Mouse (Mus musculus) urinary bladder, postnatal 36 days (tissue): ENCODE data around the gene Gse1.
A peak's percentile ranks its signal among the peaks of the same experiment; 100 is the strongest.

Experiments
- DNase-seq, 2 experiments: peaks; one replicate each; pipeline ENCODE4 v3.0.0; 2022; ENCODE audit warnings: low spot score in 2 of 2, mixed read lengths in 1 of 2

Gene Gse1

DNA sequence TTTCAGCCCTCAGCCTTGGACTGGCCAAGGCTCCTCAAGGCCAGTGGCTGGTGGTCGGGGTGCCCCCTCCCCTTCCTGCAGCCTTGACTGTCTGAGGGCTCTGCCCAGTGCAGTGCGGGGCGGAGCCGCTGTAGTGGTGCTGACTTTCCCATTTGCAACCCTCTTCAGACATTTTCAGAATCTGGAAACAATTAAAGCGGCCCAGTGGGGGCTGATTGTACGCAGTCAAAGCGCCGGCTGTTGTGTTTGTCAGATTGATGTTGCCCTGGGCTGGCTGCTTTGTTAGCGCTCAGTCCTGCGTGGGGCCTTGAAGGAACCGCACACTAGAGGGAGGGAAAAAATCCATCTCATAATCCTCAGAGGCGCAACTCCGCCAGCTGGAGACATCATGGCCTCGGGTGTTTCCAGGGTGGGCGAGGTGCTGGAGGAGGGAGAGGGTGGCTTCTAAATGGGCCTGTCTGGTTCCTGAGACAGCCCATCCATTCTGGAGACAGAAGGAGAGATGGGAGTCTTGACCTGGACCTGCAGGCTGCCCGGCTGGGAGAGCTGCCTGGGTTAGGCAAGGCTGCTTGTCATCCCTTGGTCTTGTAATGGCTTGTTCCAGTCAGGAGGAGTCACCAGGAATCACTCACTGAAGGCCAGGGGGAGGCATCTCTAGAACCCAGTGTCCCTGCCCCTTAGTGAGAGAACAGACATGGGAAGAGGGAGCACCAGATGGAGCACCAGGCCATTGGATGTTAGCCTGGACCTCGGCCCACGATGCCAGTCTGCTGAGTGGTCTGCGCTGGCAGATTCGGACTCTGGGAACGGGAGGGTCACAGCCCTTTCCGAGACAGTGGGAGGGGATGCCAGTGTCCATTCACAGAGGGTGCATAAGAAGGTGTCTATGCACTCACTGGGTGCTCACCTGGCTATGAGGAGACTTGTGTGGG is 70.6 kb downstream of the Gse1 start:
- no peak for DNase-seq

GRCm38 (mm10) chr8:120300601-120301141 is 72.4 kb downstream of the Gse1 start:
- DNase-seq: peak; percentile 63 to 71

DNA sequence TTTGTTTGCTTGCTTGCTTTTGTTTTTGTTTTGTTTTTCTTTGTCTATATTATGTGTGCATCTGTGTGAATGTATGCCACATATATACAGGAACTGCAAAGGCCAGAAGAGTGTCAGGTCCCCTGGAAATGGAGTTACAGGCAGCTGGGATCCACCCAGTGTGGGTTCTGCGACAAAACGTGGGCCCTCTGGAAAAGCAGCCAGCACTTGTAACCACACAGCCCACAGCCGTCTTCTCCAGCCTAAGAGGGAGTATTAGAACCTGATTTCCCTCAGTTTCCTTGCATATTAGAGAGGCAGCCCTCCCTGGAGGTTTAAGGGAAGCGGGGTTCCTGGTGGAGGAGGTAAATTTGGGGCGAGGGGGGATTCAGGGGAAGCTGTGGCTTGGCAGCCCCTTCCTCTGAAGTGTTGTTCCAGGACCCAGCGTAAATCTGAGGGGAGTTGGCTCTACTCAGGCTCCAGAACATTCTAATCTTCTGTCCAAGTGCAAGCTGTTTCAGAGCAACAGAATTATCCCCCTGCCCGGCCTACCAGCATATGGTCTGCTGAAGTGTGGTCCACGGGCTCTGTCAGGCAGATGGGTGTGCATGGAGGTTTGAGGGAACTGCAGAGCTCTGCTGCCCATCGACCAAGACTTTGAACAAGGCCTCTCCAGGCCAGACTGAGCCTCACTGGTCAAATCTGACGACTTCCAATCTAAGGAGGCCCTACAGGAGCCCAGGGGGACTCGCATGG is 74.9 kb downstream of the Gse1 start:
- DNase-seq: no peak

DNA sequence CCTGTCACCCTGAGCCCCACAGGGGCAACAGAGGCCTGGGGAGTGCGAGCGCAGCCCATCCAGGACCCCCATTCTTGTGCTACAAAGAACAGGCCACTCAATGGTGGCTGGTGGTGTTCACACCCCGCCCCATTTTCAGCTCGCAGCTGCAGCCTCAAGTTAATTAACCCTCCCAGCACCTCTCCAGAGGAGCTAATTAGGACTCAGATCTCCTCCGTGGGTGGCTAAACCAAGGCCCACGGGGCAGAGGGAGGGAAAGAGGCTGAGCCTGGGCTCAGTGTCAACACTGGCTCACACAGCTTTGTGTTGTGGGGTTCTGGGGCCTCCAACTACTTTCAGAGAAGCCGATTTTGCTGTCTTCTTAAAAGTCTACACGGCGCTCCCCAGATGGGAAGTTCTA is 75.8 kb downstream of the Gse1 start:
- no peak for DNase-seq

- no peak for DNase-seq
Measured at GRCm38 (mm10) chr8:120305800-120306385, 77.6 kb downstream of the Gse1 start.

DNA sequence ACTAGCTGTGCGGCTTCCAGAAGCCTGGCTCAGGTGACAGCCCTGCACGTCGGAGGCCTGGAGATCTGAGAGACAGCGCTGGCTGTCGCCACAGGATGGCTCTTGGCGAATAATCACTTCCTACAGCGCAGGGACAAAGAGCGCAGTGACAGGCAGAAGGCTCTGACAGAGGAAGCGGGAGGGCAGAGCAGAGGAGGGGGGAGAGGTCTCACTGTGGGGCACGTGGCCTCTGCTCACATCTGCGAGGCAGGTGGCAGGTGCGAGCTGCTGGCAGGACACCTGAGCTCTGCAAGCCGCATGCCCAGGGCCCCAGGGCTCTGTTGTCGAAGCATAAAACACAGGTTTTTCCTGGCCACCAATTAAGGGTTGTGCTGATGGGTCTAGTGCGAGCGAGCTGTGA is 78.8 kb downstream of the Gse1 start:
- DNase-seq: no peak

DNA sequence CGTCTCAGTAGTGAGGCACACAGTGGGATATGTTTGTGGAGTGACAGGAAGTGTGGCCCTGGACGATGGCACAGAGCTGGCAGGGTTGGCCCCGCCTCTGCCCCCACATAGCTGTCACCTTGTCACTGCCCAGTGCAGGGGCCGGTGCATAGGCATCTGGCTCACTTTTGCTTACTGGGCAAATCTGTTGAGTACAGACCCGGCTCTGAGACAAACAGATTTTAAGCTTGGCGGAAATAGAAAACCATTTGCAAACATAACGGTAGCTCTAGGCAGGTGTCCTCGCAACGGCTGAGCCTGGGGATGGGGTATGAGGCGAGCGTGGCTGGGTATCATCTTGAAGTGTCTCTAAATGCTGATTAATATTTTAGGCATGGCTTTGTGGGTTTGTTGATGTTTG is 79.3 kb downstream of the Gse1 start:
- no peak for DNase-seq

DNA sequence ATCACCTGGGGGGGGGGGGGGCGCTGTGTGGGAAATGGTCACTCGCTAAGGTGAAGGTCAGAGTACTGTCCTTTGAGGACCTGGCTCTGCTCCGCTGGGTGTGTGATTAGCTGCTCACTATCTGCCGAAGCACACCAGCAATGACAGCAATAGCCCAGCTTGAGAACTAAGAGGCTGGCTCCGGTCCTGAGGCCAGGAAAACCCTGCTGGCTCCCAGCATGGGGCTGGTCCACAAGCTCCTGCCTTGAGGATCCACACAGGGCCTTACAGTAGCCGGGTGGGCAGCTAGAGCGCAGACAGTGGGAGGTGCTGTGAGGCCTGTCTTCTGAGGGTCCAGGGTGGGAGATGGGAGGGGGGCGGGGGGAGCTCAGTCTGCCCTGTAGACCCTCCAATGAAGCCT is 79.9 kb downstream of the Gse1 start:
- no peak for DNase-seq

DNA sequence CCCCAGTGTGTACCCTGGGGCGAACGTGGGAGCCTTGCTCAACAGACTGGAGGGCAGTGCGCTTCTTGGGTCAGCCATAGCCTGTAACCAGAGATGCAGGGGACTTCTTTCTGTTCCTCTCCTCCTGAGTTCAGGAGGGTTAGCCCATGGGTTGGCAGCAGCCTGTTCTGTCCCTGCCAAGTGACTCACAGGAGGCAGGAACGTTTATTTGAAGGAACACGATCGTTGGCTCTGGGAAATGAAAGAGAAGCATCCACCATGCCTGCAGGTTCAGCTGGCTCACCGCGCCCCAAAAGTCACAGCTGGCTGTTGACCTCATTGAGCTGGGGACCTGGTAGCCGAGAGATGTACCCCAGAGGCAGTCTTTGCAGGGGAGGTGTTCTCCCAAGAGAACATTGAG is 80.3 kb downstream of the Gse1 start:
- DNase-seq: peak in 1 of 2 experiments; percentile 48

DNA sequence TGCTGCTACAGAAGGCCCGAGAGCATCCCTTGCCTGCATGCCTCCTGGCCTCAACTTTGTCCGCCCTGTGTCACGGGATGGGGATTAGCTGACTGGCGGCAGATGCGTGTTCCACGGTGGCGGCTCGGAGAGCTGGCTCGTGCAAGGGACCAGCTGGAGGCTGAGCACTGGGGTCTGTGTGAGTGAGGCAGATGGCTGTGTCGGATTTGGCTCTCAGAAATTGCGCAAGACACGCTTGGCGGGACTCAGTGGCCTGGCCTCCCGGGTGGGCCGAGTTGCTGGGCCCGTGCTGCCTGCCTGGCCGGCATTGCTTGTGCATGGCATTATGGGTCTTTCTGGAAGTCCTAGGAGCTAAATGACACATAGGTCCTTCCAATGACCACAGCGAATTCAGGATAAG is 81.1 kb downstream of the Gse1 start:
- peak; percentile 28 to 81 for DNase-seq

GRCm38 (mm10) chr8:120310063-120310462 is 81.8 kb downstream of the Gse1 start:
- no peak for DNase-seq

- DNase-seq: no peak
Measured at GRCm38 (mm10) chr8:120312452-120312851, 84.2 kb downstream of the Gse1 start.

DNA sequence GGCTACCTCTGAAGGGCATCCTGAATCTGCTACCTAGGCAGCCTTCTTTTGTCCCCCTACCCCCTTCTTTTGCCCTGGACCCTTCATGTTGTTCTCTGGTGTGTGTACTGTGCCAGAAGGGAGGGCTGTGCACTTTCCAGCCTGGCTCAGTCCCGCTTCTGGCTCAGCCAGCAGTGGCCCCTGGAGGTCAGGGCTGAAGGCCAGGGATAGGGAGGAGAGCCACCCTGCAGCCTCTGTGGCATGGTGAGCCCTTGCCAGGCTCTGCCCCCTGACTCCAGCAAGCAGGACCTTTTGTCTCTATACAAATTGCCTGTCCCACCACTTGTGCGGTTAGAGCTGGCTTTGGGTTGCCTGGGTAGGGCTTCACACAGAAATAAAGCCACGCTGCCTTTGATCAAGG is 85.4 kb downstream of the Gse1 start:
- no peak for DNase-seq

DNA sequence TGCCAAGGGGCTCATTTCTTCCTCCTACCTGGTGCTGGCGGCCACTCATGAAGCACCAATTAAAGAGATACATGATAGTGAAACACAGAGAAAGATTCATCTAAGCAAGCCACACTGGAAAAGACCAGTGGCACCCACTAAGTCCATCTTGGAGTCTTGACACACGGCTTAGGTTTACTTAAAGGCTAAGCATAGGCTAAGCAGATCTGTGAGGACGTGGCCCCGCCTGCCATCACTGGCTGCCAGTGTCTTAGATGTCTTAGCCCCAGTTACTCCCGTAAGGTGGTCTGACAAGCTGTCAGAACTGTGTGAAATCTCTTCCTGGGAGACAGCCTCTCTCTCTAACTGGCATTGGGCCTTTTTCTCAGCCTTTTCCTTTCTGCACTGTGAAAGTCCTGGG is 86.7 kb downstream of the Gse1 start:
- no peak for DNase-seq

DNA sequence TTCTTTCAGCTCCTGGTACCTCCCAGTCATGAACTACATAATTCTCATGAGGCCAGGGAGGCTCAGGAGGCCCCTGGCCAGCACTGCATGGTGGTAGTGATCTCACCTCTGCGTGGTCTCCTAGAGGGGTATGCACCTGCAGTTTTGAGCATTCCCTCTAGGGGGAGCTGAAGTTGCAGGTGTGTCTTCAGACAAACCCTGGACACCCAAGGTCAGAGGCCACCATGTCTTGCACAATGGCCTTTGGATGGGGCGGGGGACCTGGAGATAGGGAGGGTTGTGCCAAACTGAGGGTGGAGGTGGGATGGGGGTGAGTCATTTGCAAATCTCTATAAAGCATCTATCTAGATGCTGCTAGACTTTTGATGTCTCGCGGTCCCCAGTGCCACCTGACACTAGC is 87.4 kb downstream of the Gse1 start:
- no peak for DNase-seq

- DNase-seq: no peak
Measured at GRCm38 (mm10) chr8:120316707-120317106, 88.5 kb downstream of the Gse1 start.

DNA sequence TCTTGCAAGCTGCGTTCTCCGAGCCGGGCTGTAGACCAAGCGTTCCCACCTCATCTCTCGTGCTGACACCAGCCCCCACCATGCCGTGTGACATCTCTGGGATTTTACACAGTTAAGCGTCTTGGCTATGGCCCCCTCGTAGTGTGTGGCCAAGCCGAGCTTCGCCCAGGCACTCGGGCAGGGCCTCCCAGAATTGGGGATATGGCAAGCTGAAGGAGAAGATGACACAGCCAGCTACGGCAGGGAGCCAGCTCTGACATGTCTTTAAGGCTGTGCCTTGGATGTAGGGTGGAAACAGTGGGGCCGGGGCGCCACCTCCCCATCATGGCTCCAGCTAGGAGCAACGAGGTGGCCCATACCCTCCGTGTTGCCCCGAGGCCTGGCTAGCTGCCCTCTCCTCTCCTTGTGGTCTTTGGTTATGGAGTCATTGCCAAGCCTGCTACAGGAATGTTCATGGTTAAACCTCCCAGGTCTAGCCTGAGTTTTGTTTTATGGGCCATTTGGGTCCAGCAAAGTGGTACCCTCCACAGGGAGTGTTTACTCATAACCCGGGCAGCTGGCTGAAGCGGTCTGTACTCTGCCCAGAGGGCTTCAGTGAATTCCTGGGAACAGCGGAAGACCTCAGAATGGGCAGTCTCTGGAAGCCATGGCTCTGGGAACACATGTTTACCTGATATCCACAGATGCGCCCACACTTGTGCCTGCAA is 89.0 kb downstream of the Gse1 start:
- no peak for DNase-seq

GRCm38 (mm10) chr8:120318476-120318991 is 90.3 kb downstream of the Gse1 start:
- DNase-seq: no peak

DNA sequence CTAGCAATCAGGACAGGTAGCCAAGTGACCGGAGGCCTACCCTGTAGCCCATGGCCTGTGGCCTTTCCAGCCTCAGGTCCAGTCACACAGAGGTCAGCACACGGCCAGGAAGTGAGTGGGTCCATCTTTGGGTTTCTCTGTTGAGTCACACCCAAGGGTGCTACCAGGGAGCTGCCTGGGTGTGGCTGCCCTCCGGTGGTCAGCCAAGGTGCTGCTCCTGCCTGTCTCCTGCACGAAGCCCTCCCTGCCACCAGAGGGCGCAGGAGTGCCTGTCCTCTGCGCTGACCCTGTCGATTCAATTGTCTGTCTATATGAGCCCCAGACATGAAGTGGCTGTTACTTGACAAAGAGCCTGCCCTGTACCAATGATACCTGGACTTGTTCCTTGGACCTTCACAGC is 91.2 kb downstream of the Gse1 start:
- DNase-seq: peak; percentile 71 to 79

DNA sequence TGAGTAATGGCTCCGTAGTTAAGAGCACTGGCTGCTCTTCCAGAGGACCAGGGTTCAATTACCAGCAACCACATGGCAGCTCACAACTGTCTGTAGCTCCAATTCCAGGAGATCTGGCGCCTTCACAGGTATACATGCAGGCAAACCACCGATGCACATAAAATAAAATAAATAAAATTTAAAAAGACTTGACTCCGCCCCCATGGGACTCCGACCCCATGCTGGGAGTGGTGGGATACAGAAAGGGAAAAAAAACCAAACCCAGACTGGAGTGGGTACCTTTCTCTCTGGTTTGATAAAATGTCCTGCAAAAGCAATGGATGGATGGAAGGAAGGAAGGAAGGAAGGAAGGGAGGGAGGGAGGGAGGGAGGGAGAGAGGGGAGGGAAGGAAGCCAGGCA is 91.9 kb downstream of the Gse1 start:
- DNase-seq: no peak

GRCm38 (mm10) chr8:120321724-120322123 is 93.5 kb downstream of the Gse1 start:
- no peak for DNase-seq
